Comparison of ENCODE assay signal across 8 mouse cellular contexts in the genomic region with DNA sequence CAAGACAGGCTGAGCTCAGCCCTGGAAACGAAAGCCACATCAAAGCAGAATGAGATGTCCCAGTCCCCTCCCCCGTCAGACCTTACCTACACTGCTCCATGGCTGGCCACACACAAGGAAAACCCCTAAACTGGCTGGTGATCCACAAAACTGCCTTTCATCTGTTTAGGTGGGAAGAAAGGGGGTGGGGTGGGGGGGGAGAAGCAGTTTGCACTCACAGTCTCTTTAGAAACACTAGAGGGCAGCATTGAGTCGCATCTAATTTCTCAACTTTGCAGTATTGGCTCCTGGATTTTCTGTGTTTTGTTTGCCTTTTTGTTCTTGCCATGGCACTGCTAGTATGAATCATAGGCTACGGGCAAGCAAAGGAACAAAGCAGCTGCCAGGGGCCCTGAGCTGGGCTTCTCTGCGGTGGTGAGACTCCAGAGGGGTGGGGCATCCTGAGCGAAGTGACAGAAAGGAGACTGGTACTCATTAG.
DNase-seq lines count a peak whose midpoint lies in the region; ATAC-seq and TF ChIP-seq lines count a peak whose summit lies in the region.

No protein-coding gene starts in this region.

- no peak overlapping the region for H3K27ac ChIP-seq in spleen, adult 2 months (ENCODE audit: insufficient read depth, low read length)
- H3K27ac ChIP-seq in forebrain, embryonic 14.5 days (ENCODE audit: low read depth, low read length) = no peak overlapping the region
- H3K27ac ChIP-seq in intestine, embryonic 14.5 days (ENCODE audit: low read depth) = no peak overlapping the region
- H3K27ac ChIP-seq in midbrain, embryonic 14.5 days (replicated peaks; ENCODE audit: low read depth, low read length) = no peak overlapping the region

- peak overlapping the region; percentile 24; the same call in 1 of the 2 replicates for H3K4me2 ChIP-seq in forebrain, embryonic 14.5 days (ENCODE audit: low read length)
- no peak overlapping the region for H3K4me2 ChIP-seq in intestine, embryonic 14.5 days (ENCODE audit: low read length)
- peak overlapping the region; percentile 21; the same call in 1 of the 2 replicates for H3K4me2 ChIP-seq in midbrain, embryonic 14.5 days (ENCODE audit: low read length)

- no peaks in the 10 kb centered on the region for H3K36me3 ChIP-seq in spleen, adult 2 months (ENCODE audit: control insufficient read depth, insufficient read depth, low read length)
- no peaks in the 10 kb centered on the region for H3K36me3 ChIP-seq in forebrain, embryonic 14.5 days (ENCODE audit: control insufficient read depth, insufficient read depth, low read length)
- H3K36me3 ChIP-seq in intestine, embryonic 14.5 days (ENCODE audit: control insufficient read depth, insufficient read depth, low read length) = no peaks in the 10 kb centered on the region
- no peaks in the 10 kb centered on the region for H3K36me3 ChIP-seq in midbrain, embryonic 14.5 days (ENCODE audit: control insufficient read depth, insufficient read depth, low read length)

- peak; percentile 38 for ATAC-seq in forebrain, embryonic 14.5 days
- peak; percentile 53; the same call in 1 of the 2 replicates for ATAC-seq in intestine, embryonic 14.5 days (replicated peaks; ENCODE audit: low FRiP score, low TSS enrichment, low read depth)
- peak; percentile 32 for ATAC-seq in midbrain, embryonic 14.5 days (ENCODE audit: low FRiP score, low TSS enrichment)

- intact Hi-C loops in left cerebral cortex, postnatal 14 days (cut with DNase I) = loop anchor here (2.0 to 10.0 kb wide), 3 partner anchors 183 to 571 kb away; no protein-coding TSS in a partner anchor

- no peaks in the 10 kb centered on the region; the same call in none of the 2 replicates for H3K4me1 ChIP-seq in spleen, adult 2 months (ENCODE audit: control insufficient read depth, insufficient read depth, insufficient read length)
- H3K4me1 ChIP-seq in forebrain, embryonic 14.5 days (ENCODE audit: control insufficient read depth, insufficient read depth, low read length) = peaks cover 12% of the 10 kb centered on the region
- H3K4me1 ChIP-seq in intestine, embryonic 14.5 days (replicated peaks; ENCODE audit: control insufficient read depth, insufficient read depth, low read length) = peaks cover 8% of the 10 kb centered on the region
- peaks cover 26% of the 10 kb centered on the region for H3K4me1 ChIP-seq in midbrain, embryonic 14.5 days (ENCODE audit: control insufficient read depth, insufficient read depth, low read length)

- no peak overlapping the region for H3K9ac ChIP-seq in forebrain, embryonic 14.5 days (ENCODE audit: low read length)
- no peak overlapping the region for H3K9ac ChIP-seq in intestine, embryonic 14.5 days (ENCODE audit: low read length)
- H3K9ac ChIP-seq in midbrain, embryonic 14.5 days (replicated peaks; ENCODE audit: low read length) = no peak overlapping the region

- DNase-seq in spleen, adult 2 months (ENCODE audit: low read depth in 1 of 2, low spot score in 2 of 2) = peak in 1 of 2 experiments; percentile 41
- no peak for DNase-seq in spleen, postnatal 14 days (ENCODE audit: low spot score in 2 of 2)
- peak; percentile 48 for DNase-seq in c-Kit-positive CD71-negative TER-119-negative erythroid progenitor cells, embryonic 14.5 days (ENCODE audit: low read depth)
- DNase-seq in forebrain, embryonic 14.5 days (ENCODE audit: low spot score) = peak; percentile 91
- DNase-seq in intestine, embryonic 14.5 days (ENCODE audit: low spot score) = peak; percentile 62
- peak; percentile 57 to 90 for DNase-seq in left cerebral cortex, postnatal 14 days (ENCODE audit: low spot score in 2 of 2)
- peak; percentile 91 for DNase-seq in midbrain, embryonic 14.5 days
- DNase-seq in thymus, postnatal 14 days = peak; percentile 40

- WGBS in spleen, adult 2 months = 17% methylated on average over 6 of the region's 6 CpGs
- WGBS in forebrain, embryonic 14.5 days = 10% methylated on average over 6 of the region's 6 CpGs
- WGBS in intestine, embryonic 14.5 days = 16% methylated on average over 6 of the region's 6 CpGs
- whole genome bisulfite sequencing in midbrain, embryonic 14.5 days = 21% methylated on average over 6 of the region's 6 CpGs

- peaks cover 10% of the 10 kb centered on the region for H3K27me3 ChIP-seq in spleen, adult 2 months (ENCODE audit: control insufficient read depth, insufficient read depth, low read length)
- H3K27me3 ChIP-seq in forebrain, embryonic 14.5 days (replicated peaks; ENCODE audit: control insufficient read depth, insufficient read depth, low read length) = peaks cover 41% of the 10 kb centered on the region
- H3K27me3 ChIP-seq in intestine, embryonic 14.5 days (replicated peaks; ENCODE audit: control insufficient read depth, insufficient read depth, low read length) = peaks cover 46% of the 10 kb centered on the region
- H3K27me3 ChIP-seq in midbrain, embryonic 14.5 days (ENCODE audit: control insufficient read depth, insufficient read depth, low read length) = peaks cover 41% of the 10 kb centered on the region

- no peaks in the 10 kb centered on the region for H3K9me3 ChIP-seq in forebrain, embryonic 14.5 days (replicated peaks; ENCODE audit: control insufficient read depth, low read length)
- H3K9me3 ChIP-seq in intestine, embryonic 14.5 days (ENCODE audit: control insufficient read depth, low read length) = no peaks in the 10 kb centered on the region
- H3K9me3 ChIP-seq in midbrain, embryonic 14.5 days (ENCODE audit: control insufficient read depth, low read length) = no peaks in the 10 kb centered on the region

- H3K4me3 ChIP-seq in spleen, adult 2 months (ENCODE audit: extremely low read depth, insufficient read depth, insufficient read length) = no peak overlapping the region
- H3K4me3 ChIP-seq in forebrain, embryonic 14.5 days (ENCODE audit: low read depth, low read length) = no peak overlapping the region
- H3K4me3 ChIP-seq in intestine, embryonic 14.5 days (ENCODE audit: low read depth, low read length) = no peak overlapping the region
- no peak overlapping the region for H3K4me3 ChIP-seq in midbrain, embryonic 14.5 days (replicated peaks; ENCODE audit: low read depth, low read length)

- no peak for TF ChIP-seq POLR2A in spleen, adult 2 months (IDR thresholded peaks at IDR 0.05; ENCODE audit: low read depth, low read length)

- TF ChIP-seq CTCF in spleen, adult 2 months (IDR thresholded peaks at IDR 0.05; ENCODE audit: extremely low read depth, insufficient read depth, insufficient read length, insufficient replicate concordance) = peak; percentile 17; the same call in 1 of the 2 replicates

Comparison
In these comparisons a context has a peak if more than half of its experiments do, and no peak if none do; other contexts are left out.
1. DNase-seq: peak in c-Kit-positive CD71-negative TER-119-negative erythroid progenitor cells, embryonic 14.5 days (single experiment), forebrain, embryonic 14.5 days (single experiment), intestine, embryonic 14.5 days (single experiment), left cerebral cortex, postnatal 14 days (2 of 2), midbrain, embryonic 14.5 days (single experiment) and thymus, postnatal 14 days (single experiment); none in spleen, postnatal 14 days (0 of 2).
2. Peak in every context shown above with its lines, with median percentiles within 50 percentile points of each other: ATAC-seq.